Mouse (Mus musculus) liver, embryonic 14.5 days (tissue): ENCODE data around the gene Ptpn12. TPM values are rescaled to one million over a fixed set of nuclear protein-coding genes. Genes with fewer than 3 reads are reported as not detected.

ENCODE experiments used
- ATAC-seq: fragments of 200-750 bp; cut with Nextera tagmentation; 2 replicates; pipeline ENCODE4 v1.8.0; 2017; ENCODE audit warnings: moderate number of reproducible peaks, mild to moderate bottlenecking, moderate library complexity; ENCODE audit not compliant: insufficient read depth
- DNase-seq, 3 experiments: peaks; one replicate each; pipeline ENCODE4 v3.0.0-alpha.2; 2012 to 2013; ENCODE audit warnings: low read depth in 3 of 3, low spot score in 3 of 3
- H3K27ac ChIP-seq: fragments of 300-500 bp; sonication (generic); 2 replicates; pipeline ENCODE4 v1.5.1; 2014; ENCODE audit warnings: moderate library complexity, mild to moderate bottlenecking, control low read depth, inconsistent platforms
- H3K27me3 ChIP-seq: fragments of 300-500 bp; sonication (generic); 2 replicates; pipeline ENCODE4 v1.6.1; 2014; ENCODE audit warnings: mild to moderate bottlenecking, low read length, moderate library complexity; ENCODE audit not compliant: control insufficient read depth, insufficient read depth
- H3K36me3 ChIP-seq: fragments of 300-500 bp; sonication (generic); replicated peaks from 2 replicates; pipeline ENCODE4 v1.6.1; 2014; ENCODE audit warnings: low read depth; ENCODE audit not compliant: control insufficient read depth, insufficient read depth
- H3K4me1 ChIP-seq, 2 experiments: fragments of 200-500 bp in 1 of 2; fragments of 300-500 bp in 1 of 2; sonication (generic) in 1 of 2; replicated peaks; 2 replicates each; pipeline ENCODE4 v1.6.1; 2012 to 2014; ENCODE audit warnings: antibody characterized with exemption in 1 of 2, inconsistent platforms in 1 of 2, low read length in 1 of 2; ENCODE audit not compliant: control insufficient read depth in 2 of 2, insufficient read depth in 2 of 2
- H3K4me2 ChIP-seq: fragments of 300-500 bp; sonication (generic); 2 replicates; pipeline ENCODE4 v1.6.1; 2014; ENCODE audit warnings: low read depth, mild to moderate bottlenecking, control low read depth, moderate library complexity
- H3K4me3 ChIP-seq, 2 experiments: fragments of 200-500 bp in 1 of 2; fragments of 300-500 bp in 1 of 2; sonication (generic) in 1 of 2; 2 replicates each; pipeline ENCODE4 v1.5.1; 2012 to 2014; ENCODE audit warnings: low read depth in 2 of 2, low read length in 2 of 2, mild to moderate bottlenecking in 2 of 2, control low read depth in 1 of 2, inconsistent platforms in 1 of 2, moderate library complexity in 1 of 2; ENCODE audit not compliant: insufficient read depth in 1 of 2
- H3K9ac ChIP-seq: fragments of 300-500 bp; sonication (generic); replicated peaks from 2 replicates; pipeline ENCODE4 v1.6.1; 2014; ENCODE audit warnings: mild to moderate bottlenecking, control low read depth, moderate library complexity
- H3K9me3 ChIP-seq: fragments of 300-500 bp; sonication (generic); 2 replicates; pipeline ENCODE4 v1.6.1; 2016; ENCODE audit warnings: low read length, mixed read lengths; ENCODE audit not compliant: control insufficient read depth
- CTCF ChIP-seq: IDR thresholded peaks from 2 replicates; pipeline ENCODE4 v1.5.1; 2016; ENCODE audit warnings: antibody characterized with exemption, low read depth, control low read depth
- EP300 ChIP-seq: IDR thresholded peaks from 2 replicates; pipeline ENCODE4 v1.6.1; 2016; ENCODE audit warnings: antibody characterized with exemption, low read depth
- WGBS: fragments of 180-500 bp; shearing (Covaris S2); extraction: QIAGEN DNeasy Blood & Tissue Kit; methylation state at CpG from one replicate; pipeline ENCODE4 v1.1.7; 2014; ENCODE audit not compliant: insufficient replicate concordance; 5-methylcytosine and 5-hydroxymethylcytosine counted together
- polyA plus RNA-seq, 2 experiments: library from polyadenylated mRNA; depleted of rRNA in 1 of 2; stranded (reverse) in 1 of 2; unstranded in 1 of 2; fragments of >200 nt; fragmentation: Nextera tagmentation in 1 of 2; extraction: Ambion mirVana in 1 of 2; gene quantifications; 2 replicates each; pipeline versions ENCODE4 v1.2.1 to v1.2.3; 2012 to 2014

The Ptpn12 gene
- polyA plus RNA-seq, 2 experiments = 14.4 to 18.6 TPM

- Histone ChIP-seq H3K27ac (no peak overlapping the region), H3K4me1 (no peaks in the 10 kb centered on the region), H3K4me2 (no peak overlapping the region), H3K36me3 (peaks cover 10% of the 10 kb centered on the region), H3K27me3 (no peaks in the 10 kb centered on the region), H3K9ac (no peak overlapping the region), H3K9me3 (no peaks in the 10 kb centered on the region), H3K4me3 (no peak overlapping the region)
- TF ChIP-seq EP300 (no peak), CTCF (no peak)
- DNase-seq (no peak), ATAC-seq (no peak)
- 36% methylated on average over 5 of the region's 5 CpGs for WGBS
These were observed 38.6 kb downstream of the Ptpn12 start for GRCm38 (mm10) chr5:21017075-21017474.

- TF ChIP-seq CTCF (no peak), EP300 (no peak)
- Histone ChIP-seq H3K27me3 (no peaks in the 10 kb centered on the region), H3K4me1 (no peaks in the 10 kb centered on the region), H3K36me3 (peaks cover 23% of the 10 kb centered on the region), H3K27ac (no peak overlapping the region), H3K4me3 (no peak overlapping the region), H3K9ac (no peak overlapping the region), H3K4me2 (no peak overlapping the region), H3K9me3 (no peaks in the 10 kb centered on the region)
- DNase-seq = no peak
- ATAC-seq = no peak
These were observed 44.8 kb downstream of the Ptpn12 start for GRCm38 (mm10) chr5:21010908-21011307.

GRCm38 (mm10) chr5:21002723-21003122 is 53.0 kb downstream of the Ptpn12 start:
- Histone ChIP-seq H3K9me3 (no peaks in the 10 kb centered on the region), H3K36me3 (peaks cover 32% of the 10 kb centered on the region)

GRCm38 (mm10) chr5:21001622-21002315 is 53.9 kb downstream of the Ptpn12 start:
- Histone ChIP-seq H3K27ac (no peak overlapping the region), H3K36me3 (peaks cover 36% of the 10 kb centered on the region), H3K27me3 (no peaks in the 10 kb centered on the region), H3K4me2 (peak overlapping the region; percentile 30), H3K9ac (no peak overlapping the region), H3K4me3 (no peak overlapping the region), H3K4me1 (peaks cover 0 to 26% of the 10 kb centered on the region in 2 experiments; a peak in 2 of 4 replicates), H3K9me3 (no peaks in the 10 kb centered on the region)
- TF ChIP-seq EP300 (peak; percentile 27; the same call in 1 of the 2 replicates), CTCF (no peak)
- DNase-seq (no peak), ATAC-seq (peak; percentile 4; the same call in 1 of the 2 replicates)
- WGBS = 49% methylated on average over 9 of the region's 10 CpGs

More at GRCm38 (mm10) chr5:21002723-21003122, 53.0 kb downstream of the Ptpn12 start:
- Histone ChIP-seq H3K27me3 (no peaks in the 10 kb centered on the region), H3K4me3 (no peak overlapping the region), H3K4me1 (peaks cover 0 to 24% of the 10 kb centered on the region in 2 experiments; a peak in 2 of 4 replicates), H3K4me2 (peak overlapping the region; percentile 4; the same call in 1 of the 2 replicates), H3K27ac (no peak overlapping the region), H3K9ac (no peak overlapping the region)
- 11% methylated on average over 6 of the region's 6 CpGs for WGBS
- peak; percentile 74 for ATAC-seq
- TF ChIP-seq CTCF (0 out of 2 replicates have a peak, but pooled peaks have one; percentile 23), EP300 (peak; percentile 61)
- peak; percentile 52 for DNase-seq

GRCm38 (mm10) chr5:20998427-20998826 is 57.3 kb downstream of the Ptpn12 start:
- peak; percentile 65 for ATAC-seq
- WGBS = 28% methylated on average over 6 of the region's 6 CpGs
- no peak overlapping the region for H3K4me2 ChIP-seq
- H3K36me3 ChIP-seq = peaks cover 36% of the 10 kb centered on the region
- peak in 1 of 3 experiments; percentile 37 for DNase-seq
- no peak overlapping the region for H3K9ac ChIP-seq
- no peak overlapping the region for H3K27ac ChIP-seq
- H3K9me3 ChIP-seq = no peaks in the 10 kb centered on the region
- H3K27me3 ChIP-seq = no peaks in the 10 kb centered on the region
- H3K4me3 ChIP-seq = no peak overlapping the region
- peaks cover 0 to 26% of the 10 kb centered on the region in 2 experiments; a peak in 2 of 4 replicates for H3K4me1 ChIP-seq
- TF ChIP-seq EP300 = peak; percentile 24; the same call in 1 of the 2 replicates
- peak; percentile 49 for TF ChIP-seq CTCF
